Mouse (Mus musculus) forebrain, embryonic 16.5 days (tissue): ENCODE measurements around the gene Gm10340. TPM values are rescaled to one million over a fixed set of nuclear protein-coding genes. Genes with fewer than 3 reads are reported as not detected.
"Not testable (repeated sequence)": the region's sequence is repeated elsewhere in the genome, so short reads cannot be mapped to it uniquely, and the experiment has no call there.

Source experiments
- ATAC-seq: fragments of 200-750 bp; cut with Nextera tagmentation; 2 replicates; pipeline ENCODE4 v1.8.0; 2017; ENCODE audit warnings: mild to moderate bottlenecking, moderate library complexity
- H3K27ac ChIP-seq: fragments of 300-500 bp; sonication (generic); 2 replicates; pipeline ENCODE4 v1.5.1; 2014; ENCODE audit warnings: low read length, control low read depth
- H3K27me3 ChIP-seq: fragments of 300-500 bp; sonication (generic); replicated peaks from 2 replicates; pipeline ENCODE4 v1.6.1; 2014; ENCODE audit warnings: low read length; ENCODE audit not compliant: control insufficient read depth, insufficient read depth
- H3K36me3 ChIP-seq: fragments of 300-500 bp; sonication (generic); 2 replicates; pipeline ENCODE4 v1.6.1; 2014; ENCODE audit not compliant: control insufficient read depth, insufficient read depth
- H3K4me1 ChIP-seq: fragments of 300-500 bp; sonication (generic); replicated peaks from 2 replicates; pipeline ENCODE4 v1.6.1; 2014; ENCODE audit warnings: low read length; ENCODE audit not compliant: control insufficient read depth, insufficient read depth
- H3K4me2 ChIP-seq: fragments of 300-500 bp; sonication (generic); 2 replicates; pipeline ENCODE4 v1.6.1; 2014; ENCODE audit warnings: mild to moderate bottlenecking, low read length, control low read depth
- H3K4me3 ChIP-seq: fragments of 300-500 bp; sonication (generic); replicated peaks from 2 replicates; pipeline ENCODE4 v1.5.1; 2014; ENCODE audit warnings: mild to moderate bottlenecking, low read length, control low read depth
- H3K9ac ChIP-seq: fragments of 300-500 bp; sonication (generic); replicated peaks from 2 replicates; pipeline ENCODE4 v1.6.1; 2014; ENCODE audit warnings: low read depth, low read length, control low read depth
- H3K9me3 ChIP-seq: fragments of 300-500 bp; sonication (generic); 2 replicates; pipeline ENCODE4 v1.6.1; 2016; ENCODE audit warnings: low read length; ENCODE audit not compliant: control insufficient read depth
- WGBS: fragments of 180-500 bp; shearing (Covaris S2); extraction: QIAGEN DNeasy Blood & Tissue Kit; methylation state at CpG from one replicate; pipeline ENCODE4 v1.1.7; 2014; 5-methylcytosine and 5-hydroxymethylcytosine counted together
- polyA plus RNA-seq: library from polyadenylated mRNA; unstranded; fragments of >200 nt; fragmentation: Nextera tagmentation; extraction: Ambion mirVana; gene quantifications from 2 replicates; pipeline ENCODE4 v1.2.1, GENCODE M21; 2015

Gene Gm10340
- not detected in 2 replicates for polyA plus RNA-seq

GRCm38 (mm10) chr14:3133697-3134096, at the start of gene Gm10340:
Gene Gm10340, plus strand, starts transcription at chr14:3133997.
- H3K4me3 ChIP-seq, H3K9ac ChIP-seq, H3K27ac ChIP-seq, H3K9me3 ChIP-seq, H3K36me3 ChIP-seq, H3K4me2 ChIP-seq, H3K4me1 ChIP-seq, ATAC-seq, H3K27me3 ChIP-seq: not testable (repeated sequence)
- WGBS: 83% methylated on average over 2 of the region's 3 CpGs

GRCm38 (mm10) chr14:3116051-3116450, 17.7 kb upstream of the Gm10340 start:
- 95% methylated on average over 11 of the region's 25 CpGs for WGBS
- not testable (repeated sequence) for H3K9me3 ChIP-seq

GRCm38 (mm10) chr14:3187955-3188354, 54.2 kb downstream of the Gm10340 start, which contains the start of gene Gm5795:
Gene Gm5795, plus strand, starts transcription at chr14:3188255.
- H3K4me1 ChIP-seq, H3K4me3 ChIP-seq, H3K9ac ChIP-seq, H3K4me2 ChIP-seq, H3K9me3 ChIP-seq, H3K36me3 ChIP-seq, H3K27me3 ChIP-seq, H3K27ac ChIP-seq, ATAC-seq: not testable (repeated sequence)
- WGBS: no CpG with 5 or more reads among the region's 2 CpGs

More at GRCm38 (mm10) chr14:3116051-3116450, 17.7 kb upstream of the Gm10340 start:
- H3K9ac ChIP-seq, H3K4me2 ChIP-seq, H3K4me3 ChIP-seq, H3K27me3 ChIP-seq, H3K27ac ChIP-seq, H3K4me1 ChIP-seq, H3K36me3 ChIP-seq, ATAC-seq: not testable (repeated sequence)

Other genes starting within 250 kb of the Gm10340 start
- not detected in 2 replicates for gene Gm2888, start 104.0 kb upstream of the Gm10340 start, polyA plus RNA-seq
- gene Gm2897, start 84.7 kb upstream of the Gm10340 start, polyA plus RNA-seq: 8.8 and 11.5 TPM in 2 replicates
- gene Gm5795, start 54.3 kb downstream of the Gm10340 start, polyA plus RNA-seq: not detected in 2 replicates
- 16.3 and 23.5 TPM in 2 replicates for gene D830030K20Rik, start 74.5 kb downstream of the Gm10340 start, polyA plus RNA-seq
- not detected in 2 replicates for gene Gm2956, start 198.6 kb downstream of the Gm10340 start, polyA plus RNA-seq